Mouse (Mus musculus) midbrain, embryonic 10.5 days (tissue): Measurements from ENCODE around the gene Gm1043. TPM values are rescaled to one million over a fixed set of nuclear protein-coding genes. Genes with fewer than 3 reads are reported as not detected.

Source experiments
- DNase-seq: peaks from one replicate; pipeline ENCODE4 v3.0.0-alpha.2; 2017; ENCODE audit warnings: low spot score
- H3K27ac ChIP-seq: fragments of 300-500 bp; sonication (generic); replicated peaks from 2 replicates; pipeline ENCODE4 v1.5.1; 2016; ENCODE audit warnings: mild to moderate bottlenecking
- H3K27me3 ChIP-seq: fragments of 300-500 bp; sonication (generic); 2 replicates; pipeline ENCODE4 v1.6.1; 2016; ENCODE audit warnings: low read depth, mild to moderate bottlenecking; ENCODE audit not compliant: poor library complexity, severe bottlenecking
- H3K36me3 ChIP-seq: fragments of 300-500 bp; sonication (generic); 2 replicates; pipeline ENCODE4 v1.6.1; 2016; ENCODE audit warnings: mild to moderate bottlenecking, moderate library complexity
- H3K4me1 ChIP-seq: fragments of 300-500 bp; sonication (generic); 2 replicates; pipeline ENCODE4 v1.6.1; 2016
- H3K4me3 ChIP-seq: fragments of 300-500 bp; sonication (generic); 2 replicates; pipeline ENCODE4 v1.5.1; 2016; ENCODE audit warnings: mild to moderate bottlenecking, moderate library complexity
- H3K9me3 ChIP-seq: fragments of 300-500 bp; sonication (generic); replicated peaks from 2 replicates; pipeline ENCODE4 v1.6.1; 2016; ENCODE audit warnings: mild to moderate bottlenecking
- WGBS: fragments of 180-500 bp; shearing (Covaris S2); methylation state at CpG from one replicate; pipeline ENCODE4 v1.1.7; 2016; 5-methylcytosine and 5-hydroxymethylcytosine counted together
- polyA plus RNA-seq: library from polyadenylated mRNA; unstranded; fragments of >200 nt; fragmentation: Nextera tagmentation; extraction: Ambion mirVana; gene quantifications from 2 replicates; pipeline ENCODE4 v1.2.1, GENCODE M21; 2016

Gm1043 gene
- polyA plus RNA-seq, 1 experiment from 2014 or later: 0.01 TPM

DNA sequence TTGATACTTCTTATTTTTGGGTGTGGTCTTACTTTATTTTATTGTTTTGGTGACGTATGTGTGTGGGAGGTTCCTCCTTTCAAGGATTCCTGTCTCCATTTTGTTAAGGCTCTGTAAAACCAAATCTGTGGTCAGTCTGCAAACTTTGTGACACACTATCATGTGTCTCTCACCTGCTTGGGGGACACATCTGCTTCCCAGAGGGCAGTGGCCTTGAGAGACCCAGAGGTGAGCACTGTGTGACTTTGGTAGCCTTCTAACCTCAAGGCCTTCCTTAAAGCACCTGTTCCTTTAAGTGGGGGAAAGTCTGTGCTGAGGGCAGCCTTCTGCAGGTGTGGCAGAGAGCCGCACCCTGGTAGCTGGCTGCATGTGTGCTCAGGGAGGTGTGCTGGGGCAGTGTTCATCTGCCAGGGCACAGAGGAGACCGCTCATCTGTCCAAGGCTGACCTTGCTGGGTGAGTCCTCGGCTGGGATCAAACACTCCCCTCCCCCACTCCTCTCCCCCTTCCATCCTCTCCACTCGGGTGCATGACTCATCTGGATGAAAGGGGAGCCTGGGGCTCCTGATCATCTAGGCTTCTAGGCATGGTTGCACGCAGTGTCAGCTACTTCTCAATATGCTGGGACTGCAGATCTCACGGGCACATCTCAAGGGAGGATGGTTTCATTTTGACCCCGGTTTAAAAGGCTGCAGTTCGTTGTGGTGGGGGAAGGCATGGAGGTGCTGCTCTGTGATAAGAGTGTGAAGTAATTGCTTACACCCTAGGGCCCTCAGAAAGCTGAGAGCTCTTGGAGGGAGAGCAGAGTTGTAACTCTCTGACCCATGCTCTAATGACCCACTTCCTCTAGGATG lies 34.4 kb upstream of the Gm1043 start:
- no peak for DNase-seq
- Histone ChIP-seq H3K4me3 (no peak overlapping the region), H3K9me3 (no peaks in the 10 kb centered on the region), H3K27ac (no peak overlapping the region), H3K4me1 (peaks cover 5% of the 10 kb centered on the region), H3K27me3 (peaks cover 6% of the 10 kb centered on the region; the same call in 1 of the 2 replicates), H3K36me3 (no peaks in the 10 kb centered on the region)
- 56% methylated on average over 9 of the region's 9 CpGs for WGBS

DNA sequence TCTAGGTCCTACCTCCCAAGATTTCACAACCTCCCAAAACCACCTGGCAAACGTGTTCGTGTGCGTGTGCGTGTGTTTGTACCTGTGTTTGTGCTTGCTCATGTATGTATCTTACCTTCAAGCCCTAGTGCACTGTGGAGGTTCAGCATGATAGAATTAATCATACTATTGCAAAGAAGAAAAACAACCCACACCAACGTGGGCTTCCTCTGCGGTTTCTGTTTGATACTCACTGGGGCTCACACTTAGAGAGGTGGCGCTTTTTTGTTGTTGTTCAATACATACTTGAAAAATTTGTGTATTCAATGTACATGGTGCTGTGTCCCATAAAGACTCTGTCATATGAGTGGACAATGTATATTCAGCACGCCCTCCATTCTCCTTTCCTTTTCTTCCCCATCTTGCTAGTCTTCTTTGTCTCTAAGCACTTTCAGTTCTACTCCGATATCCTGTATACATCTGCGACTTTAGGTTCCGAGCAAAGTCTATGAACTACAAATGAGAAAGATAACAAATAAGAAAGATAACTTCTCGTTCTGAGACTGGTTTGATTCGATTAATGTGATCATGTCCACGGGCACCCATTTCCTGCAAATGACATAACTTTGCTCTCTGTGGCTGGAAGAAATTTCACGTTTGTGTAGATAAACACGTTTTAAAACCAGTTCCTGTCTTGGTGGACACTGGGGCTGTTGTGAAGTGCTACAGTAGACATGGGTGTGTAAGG lies 33.6 kb upstream of the Gm1043 start:
- H3K36me3 ChIP-seq: no peaks in the 10 kb centered on the region
- 88% methylated on average over 16 of the region's 16 CpGs for WGBS
- no peak for DNase-seq
- peaks cover 5% of the 10 kb centered on the region for H3K4me1 ChIP-seq
- H3K27ac ChIP-seq: no peak overlapping the region
- H3K4me3 ChIP-seq: no peak overlapping the region
- H3K9me3 ChIP-seq: no peaks in the 10 kb centered on the region
- peaks cover 6% of the 10 kb centered on the region; the same call in 1 of the 2 replicates for H3K27me3 ChIP-seq

- H3K4me1 ChIP-seq: peaks cover 5% of the 10 kb centered on the region
- H3K36me3 ChIP-seq: no peaks in the 10 kb centered on the region
- WGBS: 90% methylated on average over 5 of the region's 5 CpGs
- DNase-seq: no peak
- no peaks in the 10 kb centered on the region for H3K27me3 ChIP-seq
- H3K4me3 ChIP-seq: no peak overlapping the region
- no peak overlapping the region for H3K27ac ChIP-seq
- H3K9me3 ChIP-seq: no peaks in the 10 kb centered on the region
These were observed 32.3 kb upstream of the Gm1043 start for GRCm38 (mm10) chr5:37052846-37053245.

- no peaks in the 10 kb centered on the region for H3K36me3 ChIP-seq
- no peak for DNase-seq
- no peak overlapping the region for H3K27ac ChIP-seq
- no peaks in the 10 kb centered on the region for H3K9me3 ChIP-seq
- no peak overlapping the region for H3K4me3 ChIP-seq
- H3K27me3 ChIP-seq: no peaks in the 10 kb centered on the region
- peaks cover 3% of the 10 kb centered on the region for H3K4me1 ChIP-seq
- WGBS: 83% methylated on average over 1 of the region's 1 CpGs
These were observed 29.4 kb upstream of the Gm1043 start for GRCm38 (mm10) chr5:37055789-37056188.

- no peaks in the 10 kb centered on the region for H3K27me3 ChIP-seq
- WGBS: 86% methylated on average over 3 of the region's 3 CpGs
- H3K36me3 ChIP-seq: no peaks in the 10 kb centered on the region
- no peak overlapping the region for H3K4me3 ChIP-seq
- no peak overlapping the region for H3K27ac ChIP-seq
- H3K9me3 ChIP-seq: no peaks in the 10 kb centered on the region
- DNase-seq: no peak
- no peaks in the 10 kb centered on the region for H3K4me1 ChIP-seq
These were observed 28.7 kb upstream of the Gm1043 start for GRCm38 (mm10) chr5:37056471-37056870.

- no peak for DNase-seq
- 87% methylated on average over 8 of the region's 8 CpGs for WGBS
- no peak overlapping the region for H3K4me3 ChIP-seq
- no peaks in the 10 kb centered on the region for H3K27me3 ChIP-seq
- H3K4me1 ChIP-seq: peaks cover 7% of the 10 kb centered on the region; the same call in 1 of the 2 replicates
- H3K27ac ChIP-seq: no peak overlapping the region
- no peaks in the 10 kb centered on the region for H3K9me3 ChIP-seq
- H3K36me3 ChIP-seq: no peaks in the 10 kb centered on the region
These were observed 23.6 kb upstream of the Gm1043 start for GRCm38 (mm10) chr5:37061612-37062011.

DNA sequence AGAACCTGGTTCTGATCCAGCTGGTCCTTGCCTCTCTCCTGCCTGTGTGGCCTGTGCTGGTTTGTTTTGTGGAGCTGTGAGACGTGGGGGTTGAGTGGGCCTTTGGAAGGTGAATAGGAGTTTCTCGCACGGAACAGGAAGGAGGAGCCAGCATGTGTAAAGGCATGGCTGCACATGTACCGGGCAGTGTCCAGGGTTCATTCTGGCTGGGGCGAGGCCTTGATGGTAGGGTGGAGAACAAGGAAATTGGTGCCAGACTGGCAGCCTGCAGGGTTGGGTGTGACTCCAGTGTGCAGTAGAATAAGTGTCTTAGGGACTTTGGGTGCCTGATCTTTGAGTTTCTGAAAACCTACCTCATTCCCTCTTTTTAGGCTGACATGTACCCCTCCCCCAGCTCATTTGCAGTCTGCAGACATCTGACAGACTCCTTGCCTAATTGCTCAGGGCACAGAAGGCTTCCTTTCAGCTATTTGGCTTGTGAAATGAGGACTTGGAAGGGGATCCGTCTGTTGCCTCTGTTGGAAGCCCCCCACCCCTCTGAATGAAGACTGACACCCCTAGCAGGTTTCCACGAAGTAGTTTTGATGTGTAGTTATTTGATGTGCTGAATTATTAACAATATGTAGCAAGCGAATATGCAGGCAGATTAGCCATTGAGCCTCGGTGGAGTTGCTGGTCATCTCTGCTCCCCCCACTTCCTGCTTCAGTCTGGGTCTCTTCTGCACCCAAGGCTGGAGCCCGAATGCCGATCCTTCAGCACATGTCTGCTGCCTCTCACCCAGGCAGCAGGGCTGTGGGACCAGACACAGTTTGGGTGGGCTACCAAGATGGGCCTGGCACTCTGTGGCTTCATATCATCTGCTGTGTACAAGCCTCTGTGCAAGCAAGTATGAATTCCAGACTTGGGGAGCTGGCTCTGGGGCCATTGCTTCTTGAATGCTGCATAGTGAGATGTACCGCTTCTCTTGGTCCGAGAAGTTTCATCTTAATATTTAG lies 20.4 kb upstream of the Gm1043 start:
- Histone ChIP-seq H3K27me3 (no peaks in the 10 kb centered on the region), H3K36me3 (no peaks in the 10 kb centered on the region), H3K4me1 (peaks cover 7% of the 10 kb centered on the region; the same call in 1 of the 2 replicates), H3K9me3 (no peaks in the 10 kb centered on the region), H3K27ac (no peak overlapping the region; the same call in 1 of the 2 replicates), H3K4me3 (no peak overlapping the region)
- WGBS: 86% methylated on average over 13 of the region's 13 CpGs
- DNase-seq: no peak

GRCm38 (mm10) chr5:37066703-37067568 lies 18.2 kb upstream of the Gm1043 start:
- Histone ChIP-seq H3K27ac (no peak overlapping the region), H3K4me3 (no peak overlapping the region), H3K36me3 (no peaks in the 10 kb centered on the region), H3K27me3 (no peaks in the 10 kb centered on the region), H3K9me3 (no peaks in the 10 kb centered on the region), H3K4me1 (peaks cover 7% of the 10 kb centered on the region; the same call in 1 of the 2 replicates)
- WGBS: 81% methylated on average over 8 of the region's 8 CpGs
- DNase-seq: no peak

DNA sequence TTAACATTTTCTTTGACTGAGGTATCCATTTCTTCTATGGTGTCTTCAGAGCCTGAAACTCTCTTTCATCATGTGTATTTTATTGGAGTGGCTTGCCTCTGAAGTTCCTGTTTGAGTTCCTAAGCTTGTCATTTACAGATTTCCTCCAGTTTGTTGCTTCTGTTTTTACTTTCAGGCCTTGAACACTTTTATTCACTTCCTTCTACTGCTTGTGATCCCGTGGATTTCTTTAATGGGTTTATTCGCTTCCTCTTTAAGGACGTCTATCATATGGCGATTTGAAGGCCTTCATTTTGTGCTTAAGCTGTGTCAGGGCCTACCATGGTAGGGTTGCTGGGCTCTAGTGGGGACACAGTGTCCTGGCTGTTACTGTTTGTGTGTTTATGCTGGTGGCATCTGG lies 11.5 kb upstream of the Gm1043 start:
- no peak overlapping the region for H3K4me3 ChIP-seq
- no peak for DNase-seq
- peaks cover 11% of the 10 kb centered on the region for H3K4me1 ChIP-seq
- no peaks in the 10 kb centered on the region for H3K9me3 ChIP-seq
- peaks cover 14% of the 10 kb centered on the region for H3K27me3 ChIP-seq
- H3K27ac ChIP-seq: no peak overlapping the region
- whole genome bisulfite sequencing: 89% methylated on average over 4 of the region's 4 CpGs
- H3K36me3 ChIP-seq: no peaks in the 10 kb centered on the region

DNA sequence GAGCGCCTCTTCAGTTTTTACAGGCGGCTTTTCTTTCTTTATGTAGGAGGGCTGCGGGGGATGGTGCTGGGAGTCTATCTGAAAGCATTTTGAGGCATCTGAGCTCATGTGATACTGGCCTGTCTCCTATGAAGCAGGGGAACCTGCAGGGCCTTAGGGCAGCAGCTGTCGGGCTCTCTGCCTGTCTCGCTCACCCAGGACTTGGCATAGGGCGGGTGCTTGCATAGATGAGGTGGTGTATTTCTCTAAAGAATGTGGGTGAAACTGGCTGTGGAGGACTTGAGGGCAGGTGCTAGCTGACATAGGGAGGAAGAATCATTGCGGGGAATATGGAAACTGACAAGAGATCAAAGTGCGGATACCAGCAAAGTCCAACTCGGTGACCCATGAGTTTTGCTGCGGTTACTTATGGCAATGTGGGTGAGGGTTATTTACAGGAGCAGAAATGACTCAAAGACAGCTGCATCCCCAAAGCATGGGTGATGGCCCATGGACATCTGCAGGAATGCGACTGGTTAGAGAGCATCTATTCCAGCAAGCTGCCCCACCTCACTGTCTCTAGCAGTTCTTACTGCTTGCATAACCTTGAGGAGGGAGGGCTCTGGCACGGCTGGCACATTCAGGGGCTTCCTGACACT lies 8.4 kb upstream of the Gm1043 start:
- WGBS: 60% methylated on average over 12 of the region's 12 CpGs
- Histone ChIP-seq H3K9me3 (no peaks in the 10 kb centered on the region), H3K27ac (no peak overlapping the region)

GRCm38 (mm10) chr5:37077330-37077698 lies 7.9 kb upstream of the Gm1043 start:
- DNase-seq: no peak
- H3K27ac ChIP-seq: no peak overlapping the region
- WGBS: 48% methylated on average over 3 of the region's 3 CpGs
- H3K9me3 ChIP-seq: no peaks in the 10 kb centered on the region
- no peak overlapping the region for H3K4me3 ChIP-seq
- peaks cover 14% of the 10 kb centered on the region for H3K27me3 ChIP-seq
- no peaks in the 10 kb centered on the region for H3K36me3 ChIP-seq
- H3K4me1 ChIP-seq: peaks cover 16% of the 10 kb centered on the region

More for the DNA sequence above, 8.4 kb upstream of the Gm1043 start:
- peaks cover 14% of the 10 kb centered on the region for H3K27me3 ChIP-seq
- peaks cover 11% of the 10 kb centered on the region for H3K4me1 ChIP-seq
- DNase-seq: no peak
- no peaks in the 10 kb centered on the region for H3K36me3 ChIP-seq
- H3K4me3 ChIP-seq: no peak overlapping the region
